Mouse (Mus musculus): Measurements from ENCODE around the gene Crb3. TPM values are rescaled to one million over a fixed set of nuclear protein-coding genes. Genes with fewer than 3 reads are reported as not detected.

Gene Crb3
- total RNA-seq, 2 experiments from 2014 or later: not detected

DNA sequence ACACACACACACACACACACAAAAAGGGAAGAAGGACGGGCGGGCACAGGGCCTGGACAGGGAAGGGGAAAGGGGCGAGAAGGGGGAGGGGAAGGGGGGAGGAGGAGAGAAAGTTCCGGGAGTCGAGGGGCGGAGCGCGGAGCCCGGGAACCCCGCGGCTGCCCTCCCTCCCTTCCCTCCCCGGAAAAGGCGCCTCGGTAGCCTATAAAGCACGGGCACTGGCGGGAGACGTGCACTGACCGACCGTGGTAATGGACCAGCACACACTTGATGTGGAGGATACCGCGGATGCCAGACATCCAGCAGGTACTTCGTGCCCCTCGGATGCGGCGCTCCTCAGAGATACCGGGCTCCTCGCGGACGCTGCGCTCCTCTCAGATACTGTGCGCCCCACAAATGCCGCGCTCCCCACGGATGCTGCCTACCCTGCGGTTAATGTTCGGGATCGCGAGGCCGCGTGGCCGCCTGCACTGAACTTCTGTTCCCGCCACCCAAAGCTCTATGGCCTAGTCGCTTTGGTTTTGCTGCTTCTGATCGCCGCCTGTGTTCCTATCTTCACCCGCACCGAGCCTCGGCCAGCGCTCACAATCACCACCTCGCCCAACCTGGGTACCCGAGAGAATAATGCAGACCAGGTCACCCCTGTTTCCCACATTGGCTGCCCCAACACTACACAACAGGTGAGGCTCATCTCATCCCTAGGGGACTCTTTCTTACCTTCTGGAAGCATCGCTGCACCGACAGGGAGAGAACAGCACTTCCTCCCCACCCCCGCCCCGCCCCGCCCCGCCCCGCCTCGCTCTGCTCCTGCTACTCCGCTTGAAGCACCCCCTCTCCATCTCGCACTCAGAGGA is 46.5 kb downstream of the Crb3 start, which contains the start of gene Tnfsf9:
Gene Tnfsf9, plus strand, starts transcription at position 145 of the 854 bp plus-strand sequence.
- ATAC-seq (replicated peaks; ENCODE audit: poor library complexity): peak; percentile 45

- no peak for ATAC-seq (replicated peaks; ENCODE audit: poor library complexity)
These were observed 47.1 kb downstream of the Crb3 start for GRCm38 (mm10) chr17:57106035-57106368.

DNA sequence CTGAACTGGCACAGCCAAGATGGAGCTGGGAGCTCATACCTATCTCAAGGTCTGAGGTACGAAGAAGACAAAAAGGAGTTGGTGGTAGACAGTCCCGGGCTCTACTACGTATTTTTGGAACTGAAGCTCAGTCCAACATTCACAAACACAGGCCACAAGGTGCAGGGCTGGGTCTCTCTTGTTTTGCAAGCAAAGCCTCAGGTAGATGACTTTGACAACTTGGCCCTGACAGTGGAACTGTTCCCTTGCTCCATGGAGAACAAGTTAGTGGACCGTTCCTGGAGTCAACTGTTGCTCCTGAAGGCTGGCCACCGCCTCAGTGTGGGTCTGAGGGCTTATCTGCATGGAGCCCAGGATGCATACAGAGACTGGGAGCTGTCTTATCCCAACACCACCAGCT is 48.2 kb downstream of the Crb3 start:
- no peak for ATAC-seq (replicated peaks; ENCODE audit: poor library complexity)

DNA sequence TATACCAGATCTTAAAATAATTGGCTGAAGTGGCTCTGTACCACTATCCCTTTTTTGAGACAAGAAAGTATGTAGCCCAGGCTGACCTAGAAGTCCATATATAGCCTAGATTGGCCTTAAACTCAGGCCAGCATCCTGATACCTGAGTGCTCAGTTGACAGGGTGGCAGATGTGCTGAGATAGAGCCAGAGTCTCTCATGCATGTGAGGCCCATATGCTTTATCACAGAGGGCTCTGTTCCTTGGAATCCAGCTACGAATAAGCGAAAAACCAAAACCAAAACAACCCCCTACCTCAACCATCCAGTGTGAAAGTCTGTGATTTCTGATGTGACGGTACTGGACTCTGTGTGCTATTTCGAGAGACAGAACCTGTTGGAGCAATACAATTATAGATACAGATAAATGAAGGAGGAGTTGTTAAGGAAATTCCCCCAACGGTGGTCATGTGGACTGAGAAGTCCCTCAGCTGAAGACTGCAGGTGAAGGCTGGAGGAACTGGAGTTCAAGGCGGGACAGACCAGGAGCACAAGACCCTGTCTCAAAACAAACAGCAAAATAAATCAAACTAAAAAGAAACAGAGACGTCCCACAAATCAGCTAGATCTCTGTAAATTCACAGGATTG is 49.2 kb downstream of the Crb3 start:
- no peak for ATAC-seq (replicated peaks; ENCODE audit: poor library complexity)

GRCm38 (mm10) chr17:57108666-57109171 is 49.8 kb downstream of the Crb3 start:
- ATAC-seq (replicated peaks; ENCODE audit: poor library complexity): no peak

- 0 out of 2 replicates have a peak, but pooled peaks have one; percentile 5 for ATAC-seq (replicated peaks; ENCODE audit: poor library complexity)
These were observed 51.1 kb downstream of the Crb3 start for GRCm38 (mm10) chr17:57110005-57110404.

DNA sequence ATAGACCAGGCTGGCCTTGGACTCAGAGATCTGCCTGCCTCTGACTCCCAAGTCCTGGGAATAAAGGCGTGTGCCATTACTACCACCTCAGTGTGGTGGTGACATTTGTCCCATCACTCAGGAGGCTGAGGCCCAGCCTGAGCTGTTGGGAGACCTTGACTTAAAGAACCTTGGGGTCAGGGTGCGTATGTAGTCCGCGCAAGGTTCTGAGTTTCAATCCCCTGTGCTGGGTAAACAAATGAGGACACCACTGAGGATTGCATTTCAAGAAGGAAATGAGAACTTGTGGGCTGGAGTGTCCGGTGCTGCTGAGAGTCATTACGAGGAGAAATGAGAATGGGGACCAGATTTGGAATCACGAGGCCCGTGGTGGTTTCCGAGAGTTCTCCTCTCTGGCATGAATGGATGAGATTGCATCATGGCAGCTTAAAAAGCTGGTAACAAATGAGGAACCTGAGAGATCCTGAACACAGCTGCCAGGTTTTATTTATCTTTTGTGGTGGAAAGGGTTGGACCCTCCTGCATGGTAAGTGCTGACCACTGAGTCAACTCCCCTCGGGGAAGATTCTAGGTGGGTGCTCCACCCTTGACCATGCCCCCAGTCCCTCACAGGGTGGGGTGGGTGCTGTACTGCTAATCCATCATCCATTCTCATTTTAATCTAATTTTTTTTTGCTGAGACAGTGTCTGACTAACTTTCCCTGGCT is 54.0 kb downstream of the Crb3 start:
- ATAC-seq (replicated peaks; ENCODE audit: poor library complexity): peak; percentile 93

Other genes with a start within 250 kb of the Crb3 start
- 6.4 and 8.8 TPM in 2 replicates for gene Rfx2, start 228.1 kb upstream of the Crb3 start, total RNA-seq (2015)
- gene Rfx2, start 228.1 kb upstream of the Crb3 start, total RNA-seq (2017): 4.8 and 5.0 TPM in 2 replicates
- not detected in 2 replicates for gene Acsbg2, start 184.7 kb upstream of the Crb3 start, total RNA-seq (2015)
- not detected in 2 replicates for gene Acsbg2, start 184.7 kb upstream of the Crb3 start, total RNA-seq (2017)
- 0.07 TPM in 1 of 2 replicates, not detected in the other for gene 1700061G19Rik, start 183.6 kb upstream of the Crb3 start, total RNA-seq (2015)
- not detected in 2 replicates for gene 1700061G19Rik, start 183.6 kb upstream of the Crb3 start, total RNA-seq (2017)
- 15.5 and 18.2 TPM in 2 replicates for gene Mllt1, start 123.7 kb upstream of the Crb3 start, total RNA-seq (2015)
- 18.2 and 20.7 TPM in 2 replicates for gene Mllt1, start 123.7 kb upstream of the Crb3 start, total RNA-seq (2017)
- not detected in 2 replicates for gene Acer1, start 77.0 kb upstream of the Crb3 start, total RNA-seq (2015)
- gene Acer1, start 77.0 kb upstream of the Crb3 start, total RNA-seq (2017): not detected in 2 replicates
- 61.2 and 75.2 TPM in 2 replicates for gene Clpp, start 68.8 kb upstream of the Crb3 start, total RNA-seq (2015)
- 80.5 and 84.9 TPM in 2 replicates for gene Clpp, start 68.8 kb upstream of the Crb3 start, total RNA-seq (2017)
- 15.1 and 16.6 TPM in 2 replicates for gene Alkbh7, start 61.8 kb upstream of the Crb3 start, total RNA-seq (2015)
- 15.0 and 19.8 TPM in 2 replicates for gene Alkbh7, start 61.8 kb upstream of the Crb3 start, total RNA-seq (2017)
- gene Pspn, start 59.1 kb upstream of the Crb3 start, total RNA-seq (2015): not detected in 2 replicates
- gene Pspn, start 59.1 kb upstream of the Crb3 start, total RNA-seq (2017): not detected in 2 replicates
- 52.8 and 61.1 TPM in 2 replicates for gene Gtf2f1, start 47.8 kb upstream of the Crb3 start, total RNA-seq (2015)
- 120 and 142 TPM in 2 replicates for gene Gtf2f1, start 47.8 kb upstream of the Crb3 start, total RNA-seq (2017)
- not detected in 2 replicates for gene Gm17949, start 47.6 kb upstream of the Crb3 start, total RNA-seq (2015)
- not detected in 2 replicates for gene Gm17949, start 47.6 kb upstream of the Crb3 start, total RNA-seq (2017)
- 99.5 and 107 TPM in 2 replicates for gene Khsrp, start 27.6 kb upstream of the Crb3 start, total RNA-seq (2015)
- 68.5 and 89.2 TPM in 2 replicates for gene Khsrp, start 27.6 kb upstream of the Crb3 start, total RNA-seq (2017)
- gene Slc25a41, start 17.5 kb upstream of the Crb3 start, total RNA-seq (2015): not detected in 2 replicates
- not detected in 2 replicates for gene Slc25a41, start 17.5 kb upstream of the Crb3 start, total RNA-seq (2017)
- gene Slc25a23, start 758 bp downstream of the Crb3 start, total RNA-seq (2015): 10.9 and 13.4 TPM in 2 replicates
- 1.6 and 2.0 TPM in 2 replicates for gene Slc25a23, start 758 bp downstream of the Crb3 start, total RNA-seq (2017)
- gene Dennd1c, start 19.4 kb downstream of the Crb3 start, total RNA-seq (2015): 7.6 and 11.5 TPM in 2 replicates
- gene Dennd1c, start 19.4 kb downstream of the Crb3 start, total RNA-seq (2017): 3.5 and 8.8 TPM in 2 replicates
- not detected in 2 replicates for gene Tubb4a, start 28.7 kb downstream of the Crb3 start, total RNA-seq (2015)
- 0.12 TPM in 1 of 2 replicates, not detected in the other for gene Tubb4a, start 28.7 kb downstream of the Crb3 start, total RNA-seq (2017)
- gene Tnfsf9, start 46.2 kb downstream of the Crb3 start, total RNA-seq (2015): 1.2 and 2.2 TPM in 2 replicates
- 0.27 and 0.29 TPM in 2 replicates for gene Tnfsf9, start 46.2 kb downstream of the Crb3 start, total RNA-seq (2017)
- gene Cd70, start 90.7 kb downstream of the Crb3 start, total RNA-seq (2015): not detected in 2 replicates
- not detected in 2 replicates for gene Cd70, start 90.7 kb downstream of the Crb3 start, total RNA-seq (2017)
- gene Tnfsf14, start 135.1 kb downstream of the Crb3 start, total RNA-seq (2015): 2.1 and 3.5 TPM in 2 replicates
- gene Tnfsf14, start 135.1 kb downstream of the Crb3 start, total RNA-seq (2017): 6.2 and 6.8 TPM in 2 replicates
- 164 and 202 TPM in 2 replicates for gene C3, start 169.0 kb downstream of the Crb3 start, total RNA-seq (2015)
- gene C3, start 169.0 kb downstream of the Crb3 start, total RNA-seq (2017): 211 and 263 TPM in 2 replicates
- gene Gpr108, start 189.3 kb downstream of the Crb3 start, total RNA-seq (2015): 21.5 and 22.6 TPM in 2 replicates
- 22.5 and 24.4 TPM in 2 replicates for gene Gpr108, start 189.3 kb downstream of the Crb3 start, total RNA-seq (2017)
- 3.5 and 3.6 TPM in 2 replicates for gene Trip10, start 190.3 kb downstream of the Crb3 start, total RNA-seq (2015)
- gene Trip10, start 190.3 kb downstream of the Crb3 start, total RNA-seq (2017): 7.9 and 8.5 TPM in 2 replicates
- gene Vav1, start 220.0 kb downstream of the Crb3 start, total RNA-seq (2015): 79.5 and 87.2 TPM in 2 replicates
- 286 and 303 TPM in 2 replicates for gene Vav1, start 220.0 kb downstream of the Crb3 start, total RNA-seq (2017)